Mouse (Mus musculus): ENCODE data around the gene Gm15056. TPM values are rescaled to one million over a fixed set of nuclear protein-coding genes. Genes with fewer than 3 reads are reported as not detected.

Gm15056 gene
- not detected for polyA plus RNA-seq (2014; fragmentation: Illumina TruSeq; extraction: RNeasy Lipid Tissue Mini Kit (QIAGEN cat#74804))

DNA sequence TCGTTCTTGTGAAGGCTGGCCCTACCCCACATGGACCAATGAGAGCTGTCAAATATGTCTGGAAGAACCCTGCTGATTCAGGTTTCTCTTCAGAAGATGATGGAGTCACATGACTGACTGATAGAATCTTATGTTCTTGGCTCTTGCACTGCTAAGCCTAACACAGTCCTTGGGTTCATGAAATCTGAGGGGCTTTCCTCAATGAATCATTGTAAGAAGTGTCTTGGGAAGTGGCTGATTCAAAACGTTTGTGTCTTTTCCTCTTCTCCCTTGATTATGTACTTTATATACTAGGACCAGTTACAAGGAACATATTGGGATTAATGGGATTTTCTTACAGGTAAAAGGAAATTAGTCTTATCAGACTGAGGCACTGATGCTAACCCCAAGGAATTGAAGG lies at the start of gene Gm15056:
Gene Gm15056 (minus strand): TSS at position 101 of the 400 bp plus-strand sequence.

DNA sequence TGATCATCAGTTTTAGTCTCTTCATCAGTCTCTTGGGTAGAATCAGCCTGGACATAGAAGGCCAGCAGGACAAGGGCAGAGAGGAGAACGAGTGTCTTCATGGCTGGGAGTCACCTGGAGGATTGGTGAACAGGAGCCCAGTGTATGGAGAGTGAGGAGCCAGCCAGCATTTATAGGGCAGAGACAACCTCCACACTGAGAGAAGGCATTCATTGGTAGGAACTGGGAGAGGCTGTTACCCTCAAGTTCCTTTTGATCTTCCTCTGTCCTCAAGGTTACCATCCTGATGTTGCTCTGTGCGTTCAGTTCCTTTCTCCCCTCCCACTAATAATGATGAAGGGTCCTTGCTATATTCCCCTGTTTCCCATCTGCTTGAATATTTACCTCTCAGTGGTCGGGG lies 42.2 kb upstream of the Gm15056 start, which contains the start of gene AY761185:
Gene AY761185 (minus strand): TSS at position 101 of the 400 bp plus-strand sequence.

DNA sequence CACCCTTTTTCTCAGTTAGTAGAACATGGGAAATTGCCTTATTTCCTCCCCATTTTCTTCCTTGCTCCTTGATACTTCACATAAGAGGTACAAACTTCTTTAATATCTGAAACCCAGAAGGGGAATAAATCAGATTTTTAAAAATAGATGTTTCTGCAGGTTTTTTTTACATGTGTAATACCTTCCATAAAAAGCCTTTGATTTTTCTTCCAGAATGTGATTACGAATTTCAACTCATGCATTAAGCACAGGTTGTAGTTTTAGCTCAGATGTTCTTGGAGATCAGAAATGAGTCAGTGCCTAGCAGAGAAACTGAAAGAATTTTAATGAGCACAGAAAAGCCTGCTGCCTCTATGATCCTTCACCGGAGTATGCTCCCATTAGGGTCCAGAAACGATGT lies 19.5 kb upstream of the Gm15056 start, which contains the start of gene Gm6040:
Gene Gm6040 (minus strand): TSS at position 101 of the 400 bp plus-strand sequence.

DNA sequence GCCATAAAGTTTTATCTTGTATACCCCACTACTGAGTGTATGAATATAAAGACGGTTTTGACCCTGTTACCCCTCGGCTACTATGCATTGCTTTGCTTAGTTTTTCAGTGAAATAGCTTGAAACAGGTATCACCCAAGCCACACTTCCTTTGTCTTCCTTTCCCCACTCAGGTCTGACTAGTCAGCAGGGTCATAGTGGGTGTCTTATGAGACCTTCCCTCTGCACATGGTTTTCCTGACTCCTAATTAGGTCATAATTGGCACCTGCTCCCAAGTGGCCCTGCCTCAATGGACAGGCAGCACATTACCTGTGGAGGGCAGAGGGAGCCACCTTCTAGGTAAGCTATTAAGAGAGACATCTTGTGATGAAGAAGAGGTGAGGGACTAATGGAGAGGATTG lies 10.1 kb downstream of the Gm15056 start, which contains the start of gene Defb33:
Gene Defb33 (plus strand): TSS at position 301 of the 400 bp plus-strand sequence.

Other genes with a start within 250 kb of the Gm15056 start
- gene Defb33, start 10.0 kb downstream of the Gm15056 start, polyA plus RNA-seq (2014; fragmentation: Illumina TruSeq; extraction: RNeasy Lipid Tissue Mini Kit (QIAGEN cat#74804)) = not detected
- not detected for gene Gm6040, start 19.4 kb upstream of the Gm15056 start, polyA plus RNA-seq (2014; fragmentation: Illumina TruSeq; extraction: RNeasy Lipid Tissue Mini Kit (QIAGEN cat#74804))
- not detected for gene AY761185, start 42.1 kb upstream of the Gm15056 start, polyA plus RNA-seq (2014; fragmentation: Illumina TruSeq; extraction: RNeasy Lipid Tissue Mini Kit (QIAGEN cat#74804))
- gene Defa21, start 122.9 kb upstream of the Gm15056 start, polyA plus RNA-seq (2014; fragmentation: Illumina TruSeq; extraction: RNeasy Lipid Tissue Mini Kit (QIAGEN cat#74804)) = not detected
- gene Defa23, start 152.4 kb upstream of the Gm15056 start, polyA plus RNA-seq (2014; fragmentation: Illumina TruSeq; extraction: RNeasy Lipid Tissue Mini Kit (QIAGEN cat#74804)) = not detected
- gene Defa35, start 162.4 kb upstream of the Gm15056 start, polyA plus RNA-seq (2014; fragmentation: Illumina TruSeq; extraction: RNeasy Lipid Tissue Mini Kit (QIAGEN cat#74804)) = not detected
- not detected for gene Defa25, start 181.8 kb upstream of the Gm15056 start, polyA plus RNA-seq (2014; fragmentation: Illumina TruSeq; extraction: RNeasy Lipid Tissue Mini Kit (QIAGEN cat#74804))
- gene Gm14851, start 193.4 kb upstream of the Gm15056 start, polyA plus RNA-seq (2014; fragmentation: Illumina TruSeq; extraction: RNeasy Lipid Tissue Mini Kit (QIAGEN cat#74804)) = not detected
- not detected for gene Defa30, start 232.0 kb upstream of the Gm15056 start, polyA plus RNA-seq (2014; fragmentation: Illumina TruSeq; extraction: RNeasy Lipid Tissue Mini Kit (QIAGEN cat#74804))

Data from ovary, adult 10 weeks (tissue).